Mouse (Mus musculus) myocyte (in vitro differentiated cells): ENCODE results near the gene Rps19bp1. TPM values are rescaled to one million over a fixed set of nuclear protein-coding genes. Genes with fewer than 3 reads are reported as not detected.

Source experiments
- H3K27me3 ChIP-seq: one replicate; pipeline ENCODE4 v1.6.1; 2011; ENCODE audit not compliant: control insufficient read depth, insufficient read depth, insufficient read length
- H3K36me3 ChIP-seq: one replicate; pipeline ENCODE4 v1.6.1; 2011; ENCODE audit not compliant: control insufficient read depth, insufficient read depth
- H3K4me2 ChIP-seq: one replicate; pipeline ENCODE4 v1.6.1; 2011; ENCODE audit warnings: low read depth, control low read depth
- H3K4me3 ChIP-seq: one replicate; pipeline ENCODE4 v1.5.1; 2011; ENCODE audit warnings: mild to moderate bottlenecking, control low read depth, moderate library complexity
- H3K79me2 ChIP-seq: one replicate; pipeline ENCODE4 v1.6.1; 2011; ENCODE audit not compliant: control insufficient read depth, insufficient read depth
- H3ac ChIP-seq: one replicate; pipeline ENCODE4 v1.6.1; 2011; ENCODE audit not compliant: control insufficient read depth, insufficient read length
- CEBPB ChIP-seq: IDR thresholded peaks from 2 replicates; pipeline ENCODE4 v1.6.1; 2011; ENCODE audit warnings: mild to moderate bottlenecking, moderate library complexity; ENCODE audit not compliant: poor library complexity, insufficient read depth, severe bottlenecking
- E2F4 ChIP-seq: IDR thresholded peaks from one replicate; pipeline ENCODE4 v1.6.1; 2011; ENCODE audit warnings: mild to moderate bottlenecking, control low read depth, moderate library complexity; ENCODE audit not compliant: insufficient read depth
- MAX ChIP-seq: IDR thresholded peaks from one replicate; pipeline ENCODE4 v1.6.1; 2011; ENCODE audit warnings: low read depth, mild to moderate bottlenecking, control low read depth
- MYOD1 ChIP-seq, 3 experiments: IDR thresholded peaks; one replicate each; pipeline ENCODE4 v1.6.1; 2011; ENCODE audit warnings: control low read depth in 2 of 3, low read depth in 2 of 3, mild to moderate bottlenecking in 2 of 3, moderate library complexity in 1 of 3; ENCODE audit not compliant: insufficient read length in 2 of 3, control insufficient read depth in 1 of 3
- MYOG ChIP-seq, 3 experiments: IDR thresholded peaks; one replicate each; pipeline ENCODE4 v1.6.1; 2011; ENCODE audit warnings: control low read depth in 2 of 3, low read depth in 2 of 3, mild to moderate bottlenecking in 2 of 3; ENCODE audit not compliant: insufficient read length in 2 of 3, control insufficient read depth in 1 of 3, insufficient read depth in 1 of 3
- POLR2A ChIP-seq: IDR thresholded peaks from one replicate; pipeline ENCODE4 v1.6.1; 2011; ENCODE audit warnings: low read depth, mild to moderate bottlenecking, control low read depth, moderate library complexity; ENCODE audit not compliant: insufficient read length
- POLR2AphosphoS2 ChIP-seq: IDR thresholded peaks from one replicate; pipeline ENCODE4 v1.6.1; 2011; ENCODE audit warnings: low read depth, control low read depth; ENCODE audit not compliant: insufficient read length
- REST ChIP-seq: IDR thresholded peaks from one replicate; pipeline ENCODE4 v1.6.1; 2011; ENCODE audit warnings: mild to moderate bottlenecking, control low read depth, moderate library complexity; ENCODE audit not compliant: insufficient read depth, insufficient read length
- SRF ChIP-seq: IDR thresholded peaks from one replicate; pipeline ENCODE4 v1.6.1; 2011; ENCODE audit warnings: low read depth; ENCODE audit not compliant: control insufficient read depth, insufficient read length
- TCF12 ChIP-seq: IDR thresholded peaks from one replicate; pipeline ENCODE4 v1.6.1; 2011; ENCODE audit warnings: mild to moderate bottlenecking, control low read depth; ENCODE audit not compliant: poor library complexity, insufficient read depth, severe bottlenecking
- TCF3 ChIP-seq: IDR thresholded peaks from one replicate; pipeline ENCODE4 v1.6.1; 2011; ENCODE audit warnings: low read depth, control low read depth; ENCODE audit not compliant: insufficient read length
- USF1 ChIP-seq: IDR thresholded peaks from one replicate; pipeline ENCODE4 v1.6.1; 2011; ENCODE audit warnings: low read depth, mild to moderate bottlenecking, control low read depth, moderate library complexity
- polyA plus RNA-seq: library from polyadenylated mRNA; unstranded; fragments of >200 nt; fragmentation: generic; extraction: Trizol; gene quantifications from one replicate; pipeline ENCODE4 v1.2.1, GENCODE M21; 2012; ENCODE audit warnings: missing spikeins

Gene Rps19bp1
- 144 TPM for polyA plus RNA-seq

DNA sequence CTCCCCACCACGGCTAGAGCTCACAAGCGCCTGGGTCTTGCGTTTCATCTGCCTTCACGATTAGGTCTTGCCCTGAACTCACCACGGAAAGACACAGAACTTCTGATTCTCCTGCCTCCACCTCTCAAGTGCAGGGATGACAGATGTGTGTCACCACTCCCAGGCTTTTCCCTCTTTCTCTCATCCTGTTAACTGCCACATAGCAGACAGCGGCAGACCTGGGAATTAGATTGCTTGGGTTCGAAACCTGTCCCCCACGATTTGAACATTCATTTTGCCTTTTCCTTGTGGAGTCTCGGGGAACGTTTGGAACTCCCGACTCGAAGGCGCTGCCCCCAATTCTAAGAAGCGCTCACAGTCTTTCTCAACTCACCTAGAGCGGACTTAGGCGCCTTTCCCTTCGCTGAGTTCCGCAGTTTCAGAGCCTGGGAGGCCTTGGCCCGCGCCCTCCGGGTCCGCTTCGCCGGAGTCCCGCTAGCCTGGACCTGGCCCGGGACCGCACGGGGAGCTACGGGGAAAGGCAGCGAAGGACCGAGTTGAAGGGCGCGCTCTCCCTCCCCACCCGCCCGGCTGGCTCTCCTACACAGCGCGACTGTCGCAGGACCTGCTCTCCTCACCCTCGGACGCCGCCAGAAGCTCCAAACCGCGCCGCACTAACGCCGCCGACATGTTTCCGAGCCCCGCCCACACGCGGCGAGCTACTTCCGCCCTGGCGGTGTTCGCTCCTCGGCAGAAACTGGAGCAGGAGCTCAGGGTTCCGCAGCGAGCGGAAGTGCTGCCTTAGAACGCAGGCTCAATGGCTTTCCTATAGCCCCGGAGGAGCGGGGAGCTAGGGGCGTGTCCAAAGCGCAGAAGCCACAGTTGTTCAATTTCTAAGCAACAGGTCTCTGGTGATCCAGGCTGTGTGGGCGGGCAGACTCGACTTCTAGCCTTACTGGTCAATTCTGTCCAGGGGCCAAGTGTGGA, at the start of gene Rps19bp1:
TSS of gene Rps19bp1 (minus strand) at position 706 of the 966 bp plus-strand sequence.
- peaks cover 25% of the 10 kb centered on the region for H3K79me2 ChIP-seq
- H3K4me2 ChIP-seq = peak within 1 kb of the TSS; percentile 92
- TF ChIP-seq SRF (peak; percentile 85), MAX (no peak), CEBPB (no peak), TCF3 (no peak), POLR2AphosphoS2 (peak; percentile 95), USF1 (peak; percentile 5), POLR2A (peak; percentile 94), E2F4 (peak; percentile 10), MYOD1 (IDR thresholded peaks at IDR 0.05; ENCODE audit: control insufficient read depth in 1 of 3, insufficient read length in 2 of 3, low read depth in 2 of 3) (peak in 2 of 3 experiments; percentile 8 to 18), REST (no peak), MYOG (IDR thresholded peaks at IDR 0.05; ENCODE audit: control insufficient read depth in 1 of 3, insufficient read depth in 1 of 3, insufficient read length in 2 of 3, low read depth in 2 of 3) (peak in 2 of 3 experiments; percentile 58 to 69), TCF12 (no peak)
- H3ac ChIP-seq = peak within 1 kb of the TSS; percentile 82
- peaks cover 15% of the 10 kb centered on the region for H3K36me3 ChIP-seq
- H3K27me3 ChIP-seq = peaks cover 5% of the 10 kb centered on the region
- peak within 1 kb of the TSS; percentile 70 for H3K4me3 ChIP-seq

DNA sequence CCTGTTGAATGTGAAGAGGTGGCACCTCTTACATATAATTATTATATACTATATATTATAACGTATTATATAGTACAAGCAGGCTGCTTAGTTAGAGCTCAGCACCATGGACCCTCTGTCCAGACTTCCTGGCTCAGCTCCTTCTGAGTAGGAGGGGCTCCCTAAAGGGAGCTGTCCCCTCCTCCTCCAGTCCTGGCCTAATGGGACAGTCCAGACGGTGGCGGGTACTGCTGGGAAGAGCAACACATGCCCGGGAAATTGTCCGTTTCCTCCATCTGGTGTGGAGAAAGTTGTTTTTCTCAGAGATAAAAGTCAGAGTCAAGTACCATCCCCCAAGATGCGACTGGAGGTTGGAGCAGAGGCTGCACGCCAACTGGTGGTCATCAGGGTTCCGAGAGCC, 42.0 kb upstream of the Rps19bp1 start:
- Histone ChIP-seq H3K27me3 (peaks cover 34% of the 10 kb centered on the region), H3K4me3 (no peak overlapping the region), H3K36me3 (no peaks in the 10 kb centered on the region), H3K4me2 (no peak overlapping the region), H3ac (no peak overlapping the region), H3K79me2 (no peaks in the 10 kb centered on the region)
- TF ChIP-seq E2F4 = no peak

DNA sequence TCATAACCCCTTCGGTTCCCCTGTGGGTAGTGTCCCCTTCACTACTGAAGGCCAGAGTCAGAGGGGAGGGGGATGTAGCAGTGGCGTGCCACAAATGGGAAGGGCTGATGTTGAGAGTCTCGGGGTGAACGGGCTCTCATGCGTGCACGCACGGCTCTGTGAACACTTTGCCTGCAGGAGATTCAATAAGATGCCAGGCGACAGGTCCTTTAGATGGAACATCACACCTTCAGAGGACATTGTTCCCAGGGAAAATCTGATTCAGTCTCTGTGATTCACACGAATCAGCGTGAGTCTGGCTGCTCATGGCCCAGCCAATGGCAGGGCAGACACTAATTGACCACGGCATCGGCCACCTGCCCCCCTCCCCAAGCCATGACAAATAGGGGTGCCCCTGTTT, 40.1 kb upstream of the Rps19bp1 start:
- Histone ChIP-seq H3ac (no peak overlapping the region), H3K4me3 (no peak overlapping the region), H3K36me3 (no peaks in the 10 kb centered on the region), H3K4me2 (no peak overlapping the region), H3K79me2 (no peaks in the 10 kb centered on the region), H3K27me3 (peaks cover 35% of the 10 kb centered on the region)
- no peak for TF ChIP-seq POLR2AphosphoS2
- TF ChIP-seq REST = no peak
- TF ChIP-seq CEBPB = no peak
- no peak for TF ChIP-seq POLR2A
- no peak for TF ChIP-seq E2F4
- no peak for TF ChIP-seq USF1
- no peak for TF ChIP-seq TCF3
- no peak for TF ChIP-seq MYOG (IDR thresholded peaks at IDR 0.05; ENCODE audit: control insufficient read depth in 1 of 3, insufficient read depth in 1 of 3, insufficient read length in 2 of 3, low read depth in 2 of 3)
- no peak for TF ChIP-seq SRF
- no peak for TF ChIP-seq MAX
- TF ChIP-seq TCF12 = no peak
- TF ChIP-seq MYOD1 (IDR thresholded peaks at IDR 0.05; ENCODE audit: control insufficient read depth in 1 of 3, insufficient read length in 2 of 3, low read depth in 2 of 3) = no peak

GRCm38 (mm10) chr15:80303779-80304178, 39.7 kb upstream of the Rps19bp1 start:
- TF ChIP-seq E2F4 (no peak), POLR2AphosphoS2 (no peak), MYOG (IDR thresholded peaks at IDR 0.05; ENCODE audit: control insufficient read depth in 1 of 3, insufficient read depth in 1 of 3, insufficient read length in 2 of 3, low read depth in 2 of 3) (no peak), POLR2A (no peak), MAX (no peak), MYOD1 (IDR thresholded peaks at IDR 0.05; ENCODE audit: control insufficient read depth in 1 of 3, insufficient read length in 2 of 3, low read depth in 2 of 3) (no peak), TCF12 (no peak), USF1 (no peak), SRF (no peak), TCF3 (no peak)

GRCm38 (mm10) chr15:80297146-80297545, 33.0 kb upstream of the Rps19bp1 start:
- TF ChIP-seq E2F4 (no peak), MAX (no peak), POLR2A (no peak), POLR2AphosphoS2 (no peak), MYOD1 (IDR thresholded peaks at IDR 0.05; ENCODE audit: control insufficient read depth in 1 of 3, insufficient read length in 2 of 3, low read depth in 2 of 3) (no peak), TCF12 (no peak), USF1 (no peak), TCF3 (no peak), REST (no peak)
- Histone ChIP-seq H3ac (no peak overlapping the region), H3K27me3 (peaks cover 24% of the 10 kb centered on the region), H3K4me2 (no peak overlapping the region), H3K4me3 (no peak overlapping the region), H3K36me3 (no peaks in the 10 kb centered on the region), H3K79me2 (no peaks in the 10 kb centered on the region)

More at GRCm38 (mm10) chr15:80303779-80304178, 39.7 kb upstream of the Rps19bp1 start:
- no peak overlapping the region for H3ac ChIP-seq
- no peaks in the 10 kb centered on the region for H3K36me3 ChIP-seq
- H3K4me3 ChIP-seq = no peak overlapping the region
- peaks cover 35% of the 10 kb centered on the region for H3K27me3 ChIP-seq
- no peaks in the 10 kb centered on the region for H3K79me2 ChIP-seq
- H3K4me2 ChIP-seq = no peak overlapping the region
